Mouse (Mus musculus) mouse trophoblast stem cell (cell line): ENCODE measurements around the gene Dcaf1.

Source experiments
- in situ Hi-C, 2 experiments: fragments of 300-500 bp; cut with MseI, MboI; formaldehyde crosslinking; loops; 2 replicates in 1 of 2; 3 replicates in 1 of 2; pipeline ENCODE4 v1.15.1; 2025

Gene Dcaf1

GRCm38 (mm10) chr9:106879471-106879870 is 57.8 kb downstream of the Dcaf1 start:
- in situ Hi-C loops: no loop called here

DNA sequence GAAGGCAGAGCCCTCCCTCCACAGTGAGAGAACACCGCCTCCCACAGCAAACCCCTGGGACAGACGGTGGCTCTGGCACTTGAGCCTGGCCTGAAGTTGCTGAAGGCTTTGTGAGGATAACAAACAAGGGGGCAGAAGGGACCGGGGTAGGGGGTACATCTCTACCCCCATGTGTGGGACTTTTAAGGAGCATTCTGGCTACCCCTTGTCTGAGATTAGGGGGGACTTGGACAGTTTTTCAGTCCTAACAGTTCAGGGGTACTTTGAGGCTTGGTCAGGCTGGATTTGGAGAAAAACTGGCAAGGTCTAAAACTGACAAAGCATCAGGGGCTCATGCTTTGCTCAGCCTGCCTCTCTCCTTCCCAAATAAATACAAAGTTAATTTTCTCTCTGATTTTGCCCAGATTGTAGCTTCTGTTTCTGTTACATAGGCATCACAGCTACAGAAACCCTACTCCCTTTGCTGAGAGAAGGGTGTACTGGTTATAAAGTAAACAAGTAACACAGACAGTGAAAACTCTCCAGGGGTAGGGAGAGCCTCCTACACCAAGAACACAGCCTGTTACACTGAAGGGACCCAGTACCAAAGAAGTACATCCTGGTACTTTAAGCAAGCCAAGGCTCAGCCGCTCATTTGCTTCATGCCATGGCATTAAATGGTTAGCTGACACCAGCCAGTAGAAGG is 59.5 kb downstream of the Dcaf1 start:
- in situ Hi-C loops: no loop called here

DNA sequence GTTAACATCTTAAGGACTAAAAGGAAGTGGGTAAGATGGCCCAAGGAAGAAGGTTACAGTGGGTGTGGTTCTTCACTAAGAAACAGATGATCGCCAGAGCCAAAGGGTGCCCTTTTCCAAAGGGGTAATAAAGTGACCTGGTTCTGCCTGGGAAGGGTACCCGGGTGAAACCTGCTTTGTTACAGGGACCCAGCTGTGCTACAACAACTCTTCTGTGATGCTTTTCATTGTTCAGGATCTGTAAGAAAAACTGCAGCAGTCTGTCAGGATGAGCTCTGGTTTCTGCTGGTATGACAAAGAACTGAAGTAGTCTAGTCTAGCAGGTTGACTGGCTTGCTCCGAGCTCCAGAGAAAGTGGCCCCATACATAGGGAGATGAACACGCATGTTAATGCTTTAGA is 60.5 kb downstream of the Dcaf1 start:
- in situ Hi-C loops: no loop called here

GRCm38 (mm10) chr9:106883085-106883484 is 61.4 kb downstream of the Dcaf1 start:
- in situ Hi-C loops: no loop called here

DNA sequence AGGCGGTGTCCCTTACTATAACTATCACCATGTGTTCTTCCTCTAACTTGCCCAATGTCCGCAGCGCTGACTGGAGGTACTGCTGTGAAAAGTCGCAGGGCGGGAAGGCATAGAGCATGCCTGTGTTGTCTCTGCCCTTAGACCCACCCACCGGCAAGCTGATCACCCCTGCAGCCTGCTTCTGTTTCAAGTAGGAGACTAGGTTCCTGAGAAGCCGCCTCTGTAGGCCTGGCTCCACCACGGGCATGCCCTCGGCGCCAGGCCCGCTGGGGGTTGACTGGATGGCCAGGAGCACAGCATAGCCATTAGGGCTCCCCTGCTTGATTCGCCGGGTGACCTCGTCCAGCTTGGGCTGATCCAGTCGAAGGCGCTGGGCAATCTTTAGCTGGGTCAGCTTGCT is 62.6 kb downstream of the Dcaf1 start:
- in situ Hi-C loops: no loop called here

GRCm38 (mm10) chr9:106884996-106885900 is 63.6 kb downstream of the Dcaf1 start:
- in situ Hi-C loops: no loop called here

- in situ Hi-C loops: no loop called here
Observed at GRCm38 (mm10) chr9:106885901-106886731, 64.4 kb downstream of the Dcaf1 start.

DNA sequence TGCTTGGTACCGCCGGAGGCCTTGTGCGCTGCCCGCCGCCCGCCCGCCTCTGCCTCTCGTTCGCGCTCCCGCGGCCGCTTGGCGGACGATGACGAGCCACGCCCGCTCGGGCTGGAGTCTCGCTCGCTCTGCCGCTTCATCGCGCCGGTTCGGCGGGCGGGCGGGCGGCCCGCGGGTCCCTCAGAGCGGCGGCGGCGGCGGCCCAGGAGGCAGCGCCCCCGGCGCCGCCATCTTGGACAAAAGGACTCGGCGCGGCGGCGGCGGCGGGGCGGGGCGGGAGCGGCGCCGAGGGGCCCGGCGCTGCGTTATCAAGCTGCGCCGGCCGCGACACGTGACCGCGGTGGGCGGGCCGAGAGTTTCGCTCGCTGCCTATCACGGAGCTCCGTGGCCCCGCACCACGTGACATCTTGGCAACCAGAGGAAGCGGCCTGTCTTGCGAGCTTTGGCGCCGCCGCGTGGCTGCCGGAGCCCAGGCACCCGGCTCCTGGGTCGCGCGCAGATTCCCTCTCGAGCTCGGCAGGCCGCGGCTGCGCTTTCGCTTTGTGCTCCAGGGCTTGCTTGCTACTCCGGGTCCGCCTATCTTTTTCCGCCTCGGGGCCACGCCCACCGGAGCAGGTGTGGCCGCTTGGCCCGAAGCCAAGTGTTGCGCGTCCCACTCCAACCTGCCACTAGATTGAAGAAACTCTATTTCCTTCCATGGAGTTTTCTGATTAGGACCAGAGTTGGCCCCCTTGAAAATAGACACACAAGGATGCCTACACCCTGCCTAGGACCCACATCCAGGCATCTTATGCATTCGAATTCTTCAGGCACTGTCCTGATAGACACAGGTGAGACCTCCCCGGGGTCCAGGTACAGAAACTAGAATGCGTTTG is 65.4 kb downstream of the Dcaf1 start, which contains the start of gene Rbm15b:
Rbm15b (minus strand) TSS at position 601 of the 875 bp plus-strand sequence.
- in situ Hi-C loops: no loop called here

DNA sequence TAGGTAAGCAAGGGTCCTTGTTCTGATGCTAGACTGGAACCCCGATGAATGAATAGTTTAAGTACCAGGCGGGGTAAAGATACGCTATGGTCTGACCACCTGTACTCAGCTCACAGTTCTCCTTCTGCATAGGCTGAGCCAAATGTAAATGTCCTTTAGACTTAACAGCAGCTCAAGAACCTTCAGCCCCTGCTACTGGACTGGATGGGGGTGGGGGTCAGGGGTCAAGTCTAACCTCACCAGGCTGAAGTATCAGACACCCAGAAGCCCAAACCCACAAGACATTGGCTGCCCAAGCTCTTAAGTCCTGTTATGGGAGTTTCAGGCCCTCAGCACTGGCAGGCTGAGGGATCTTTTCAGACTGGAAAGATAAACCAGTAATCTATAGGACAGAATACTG is 66.7 kb downstream of the Dcaf1 start:
- in situ Hi-C loops: no loop called here

- in situ Hi-C loops: no loop called here
Observed at GRCm38 (mm10) chr9:106889321-106889720, 67.6 kb downstream of the Dcaf1 start.

DNA sequence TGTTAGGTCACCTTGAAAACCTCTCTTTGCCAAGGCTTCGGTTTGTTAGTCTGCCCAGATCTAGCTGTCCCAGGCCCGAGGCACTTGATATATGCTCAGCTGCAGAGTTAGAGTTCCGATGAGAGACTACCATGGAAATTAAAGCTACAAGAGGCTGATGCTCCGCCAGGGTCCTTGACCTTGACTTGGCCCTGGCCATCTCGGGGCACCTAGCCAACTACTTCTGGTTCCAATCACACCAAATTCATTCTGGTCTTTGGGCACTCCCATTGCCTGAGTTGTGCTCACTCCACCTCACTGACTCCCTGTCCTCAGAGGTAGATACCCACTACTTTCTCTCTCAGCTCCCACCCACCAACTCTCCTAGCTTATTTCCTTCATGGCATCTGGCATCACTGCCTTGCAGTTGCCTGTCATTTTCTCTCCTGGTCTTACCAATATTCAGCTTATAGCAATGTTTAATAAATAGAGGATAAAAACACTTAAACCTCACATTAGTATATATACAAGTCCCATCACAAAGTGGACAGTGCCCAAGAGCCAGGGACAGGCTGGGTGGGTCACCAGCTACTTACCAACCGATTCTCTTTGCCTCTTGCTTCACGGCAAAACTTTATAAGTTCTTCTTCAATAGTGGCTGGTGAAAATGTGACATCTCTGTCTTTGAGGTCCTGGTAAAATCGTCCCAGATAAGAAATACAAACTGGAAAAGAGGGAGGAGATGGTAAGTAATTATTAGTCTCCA is 69.0 kb downstream of the Dcaf1 start:
- in situ Hi-C loops: no loop called here

DNA sequence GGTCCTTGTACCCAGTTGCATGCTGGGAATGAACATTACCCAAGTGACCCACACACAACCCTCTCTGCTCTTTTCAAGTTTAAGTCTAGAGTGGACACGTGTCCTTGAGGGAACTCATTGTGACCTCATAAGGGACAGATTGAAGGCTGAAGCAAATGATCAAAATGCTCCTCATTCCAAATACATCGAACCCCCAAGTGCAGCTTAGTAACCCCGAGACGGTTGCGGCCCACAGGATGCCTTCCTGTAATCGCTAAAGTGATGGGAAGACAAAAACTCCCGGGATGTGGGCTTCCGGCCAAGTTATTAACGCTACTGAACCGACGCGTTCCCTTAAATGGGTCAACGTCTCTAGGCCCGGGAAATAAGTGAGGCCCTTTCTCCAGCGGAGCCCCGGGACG is 69.7 kb downstream of the Dcaf1 start:
- in situ Hi-C loops: no loop called here

DNA sequence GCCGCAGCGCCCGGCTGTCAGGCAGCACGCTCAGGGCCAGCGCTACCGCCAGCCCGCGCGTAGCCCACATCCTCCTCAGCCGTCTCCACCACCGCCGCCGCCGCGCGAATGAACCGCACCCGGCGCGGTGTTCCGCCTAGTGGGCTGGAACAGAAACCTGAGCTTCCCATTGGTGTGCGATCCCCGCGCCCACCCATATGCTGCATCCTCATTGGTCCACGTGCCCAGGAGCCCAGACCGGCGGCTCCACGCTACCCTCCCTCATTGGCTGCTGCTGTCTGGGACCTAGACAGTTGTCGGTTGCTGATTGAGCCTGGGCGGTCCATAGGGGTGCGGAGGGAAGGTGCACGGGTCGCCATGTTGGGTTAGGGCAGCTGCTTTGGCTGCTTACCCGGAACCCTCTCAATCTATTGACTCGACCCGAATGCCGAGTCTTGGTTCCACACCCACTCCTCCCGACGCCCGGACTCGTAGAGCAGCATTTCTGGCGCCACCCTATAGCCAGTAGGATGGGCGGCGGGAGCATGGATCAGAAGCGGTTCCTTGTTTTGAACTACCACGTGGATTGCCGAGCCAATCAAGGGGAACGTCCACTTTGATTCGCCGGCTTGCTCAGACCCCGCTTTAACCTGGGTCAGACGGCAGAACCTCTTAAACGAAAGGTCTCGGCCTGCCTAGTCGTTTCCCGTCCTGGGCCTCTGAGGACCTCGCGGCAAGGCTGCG is 70.3 kb downstream of the Dcaf1 start, which contains the start of gene Manf:
Manf (minus strand) TSS at position 151 of the 723 bp plus-strand sequence.
- in situ Hi-C loops: no loop called here

DNA sequence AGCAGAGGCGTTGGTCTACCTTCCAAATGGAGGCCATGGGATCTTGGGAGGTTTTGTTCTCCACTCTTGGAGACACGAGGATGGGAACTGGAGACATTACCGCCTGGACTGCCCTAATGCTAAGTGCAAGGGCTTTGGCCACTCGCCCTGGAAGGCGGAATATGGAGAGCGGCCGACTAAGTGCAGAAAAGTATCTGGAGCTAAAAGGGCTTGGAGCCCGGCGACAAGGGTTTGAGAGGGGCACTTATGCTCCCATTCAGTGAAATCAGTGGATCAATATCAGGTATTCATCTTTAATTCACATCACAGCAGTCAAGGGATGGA is 70.8 kb downstream of the Dcaf1 start:
- in situ Hi-C loops: no loop called here

DNA sequence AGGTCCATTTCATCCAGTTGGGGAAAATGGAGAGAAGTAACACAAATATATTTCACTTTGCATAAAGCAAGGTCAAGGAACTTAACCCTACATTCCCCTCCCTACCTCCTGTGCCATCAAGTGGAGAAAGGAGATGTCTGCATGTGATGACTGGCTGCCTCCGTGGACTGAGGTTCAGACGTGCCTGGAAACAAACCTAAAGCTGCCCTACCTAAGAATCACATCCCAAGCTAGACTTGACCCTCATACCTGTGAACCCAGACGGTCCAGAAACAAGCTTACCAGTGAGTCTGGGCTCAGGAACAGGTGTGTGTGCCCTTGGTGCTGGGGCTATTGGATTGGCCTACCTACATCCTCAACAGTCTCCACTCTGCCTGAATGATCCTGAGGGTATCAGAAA is 71.7 kb downstream of the Dcaf1 start:
- in situ Hi-C loops: no loop called here

- in situ Hi-C loops: no loop called here
Observed at GRCm38 (mm10) chr9:106898901-106899300, 77.2 kb downstream of the Dcaf1 start.

DNA sequence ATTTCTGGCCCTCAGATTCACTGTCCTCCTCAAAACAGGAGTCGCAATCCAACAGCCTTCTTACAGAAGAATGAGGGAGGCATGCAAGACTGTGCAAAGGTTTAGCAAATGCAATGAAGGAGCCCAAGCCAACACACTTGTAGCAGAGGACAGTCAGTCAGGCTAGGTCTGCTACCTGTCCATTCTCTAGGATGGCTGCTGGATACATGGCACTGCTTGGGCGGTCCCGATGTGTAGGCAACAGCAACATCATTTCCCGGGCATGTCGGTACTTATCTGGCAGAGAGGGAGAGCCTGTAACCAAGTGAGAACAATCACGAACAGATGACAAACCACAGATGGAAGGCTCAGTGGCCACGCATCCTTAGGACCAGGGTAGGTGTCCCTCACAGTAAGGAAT is 79.9 kb downstream of the Dcaf1 start:
- in situ Hi-C loops: no loop called here

GRCm38 (mm10) chr9:106903099-106903790 is 81.6 kb downstream of the Dcaf1 start:
- in situ Hi-C loops: no loop called here

GRCm38 (mm10) chr9:106903791-106904134 is 82.1 kb downstream of the Dcaf1 start:
- in situ Hi-C loops: no loop called here
